Mouse (Mus musculus) urinary bladder, postnatal 4 days (tissue): ENCODE measurements at regions not wholly inside any gene's neighbourhood (a gene's known extent, or its start where the extent isn't known, plus 50 kb on each side); places are given as distances from the start of the nearest gene placed in this dataset.

ENCODE experiments used
- DNase-seq, 2 experiments: peaks; one replicate each; pipeline ENCODE4 v3.0.0; 2021 to 2022; ENCODE audit warnings: low spot score in 2 of 2

- no peak for DNase-seq
These were observed 51.2 kb upstream of the Tln2 start for GRCm38 (mm10) chr9:67610696-67611095.

GRCm38 (mm10) chr9:67611676-67612075, 52.2 kb upstream of the Tln2 start:
- no peak for DNase-seq

- DNase-seq, result no peak
These were observed 52.6 kb upstream of the Tln2 start for GRCm38 (mm10) chr9:67612101-67612500.

GRCm38 (mm10) chr9:67614068-67614727, 54.7 kb upstream of the Tln2 start:
- DNase-seq, result no peak

- DNase-seq, result no peak
These were observed 56.7 kb upstream of the Tln2 start for GRCm38 (mm10) chr9:67616207-67616606.

- DNase-seq, result no peak
These were observed 58.1 kb upstream of the Tln2 start for GRCm38 (mm10) chr9:67617341-67618217.

GRCm38 (mm10) chr9:67620945-67621344, 61.4 kb upstream of the Tln2 start:
- no peak for DNase-seq

GRCm38 (mm10) chr9:67627196-67627595, 67.7 kb upstream of the Tln2 start:
- no peak for DNase-seq

GRCm38 (mm10) chr9:67629624-67630023, 70.1 kb upstream of the Tln2 start:
- no peak for DNase-seq

- DNase-seq, result no peak
These were observed 70.7 kb upstream of the Tln2 start for GRCm38 (mm10) chr9:67630173-67630572.

GRCm38 (mm10) chr9:67631741-67632243, 72.3 kb upstream of the Tln2 start:
- DNase-seq, result no peak

GRCm38 (mm10) chr9:67632521-67633025, 73.1 kb upstream of the Tln2 start:
- no peak for DNase-seq

- peak; percentile 39 to 64 for DNase-seq
These were observed 73.7 kb upstream of the Tln2 start for GRCm38 (mm10) chr9:67633026-67633741.

- DNase-seq, result peak; percentile 61 to 68
These were observed 74.4 kb upstream of the Tln2 start for GRCm38 (mm10) chr9:67633761-67634441.

- DNase-seq, result no peak
These were observed 87.3 kb upstream of the Tln2 start for GRCm38 (mm10) chr9:67646820-67647219.

- DNase-seq, result no peak
These were observed 94.5 kb upstream of the C2cd4b start for GRCm38 (mm10) chr9:67664773-67665172.

GRCm38 (mm10) chr9:67670261-67671020, 88.8 kb upstream of the C2cd4b start:
- no peak for DNase-seq

- no peak for DNase-seq
These were observed 82.3 kb upstream of the C2cd4b start for GRCm38 (mm10) chr9:67676906-67677305.

GRCm38 (mm10) chr9:67683367-67683766, 75.9 kb upstream of the C2cd4b start:
- DNase-seq, result peak in 1 of 2 experiments; percentile 35

GRCm38 (mm10) chr9:67692396-67692795, 66.8 kb upstream of the C2cd4b start:
- no peak for DNase-seq

- no peak for DNase-seq
These were observed 65.5 kb upstream of the C2cd4b start for GRCm38 (mm10) chr9:67693716-67694115.
